Mouse (Mus musculus) pancreas, adult 10 weeks (tissue): Measurements from ENCODE around the gene Atp6v0b. TPM values are rescaled to one million over a fixed set of nuclear protein-coding genes. Genes with fewer than 3 reads are reported as not detected.

ENCODE experiments used
- polyA plus RNA-seq: library from polyadenylated mRNA; stranded (reverse); fragments of 350-450 nt; fragmentation: Illumina TruSeq; extraction: RNeasy Lipid Tissue Mini Kit (QIAGEN cat#74804); gene quantifications from one replicate; pipeline ENCODE4 v1.2.3, GENCODE M21; 2015; ENCODE audit warnings: low read depth, low replicate concordance; ENCODE audit not compliant: insufficient read depth

The Atp6v0b gene
- 230 TPM for polyA plus RNA-seq

DNA sequence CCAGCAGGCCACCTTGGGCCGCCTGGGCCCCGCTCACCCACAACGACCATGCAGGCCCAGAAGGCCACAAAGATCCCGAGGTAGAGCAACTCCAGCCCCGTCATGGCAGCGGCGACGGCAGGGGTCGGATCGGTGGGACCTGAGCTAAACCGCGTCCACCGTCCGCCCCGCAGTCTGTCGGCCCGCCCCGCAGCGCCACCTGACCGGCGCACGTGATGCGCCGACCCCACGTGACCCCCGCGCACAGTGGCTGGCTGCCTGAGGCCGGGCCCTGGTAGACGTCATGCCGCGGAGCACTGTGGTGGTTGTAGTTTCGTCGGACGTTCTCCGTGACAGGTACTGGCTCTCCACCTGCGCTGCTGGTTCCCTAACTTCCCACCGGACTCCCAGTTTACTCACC, at the start of gene Atp6v0b:
Atp6v0b (minus strand) TSS at position 201 of the 400 bp plus-strand sequence.

DNA sequence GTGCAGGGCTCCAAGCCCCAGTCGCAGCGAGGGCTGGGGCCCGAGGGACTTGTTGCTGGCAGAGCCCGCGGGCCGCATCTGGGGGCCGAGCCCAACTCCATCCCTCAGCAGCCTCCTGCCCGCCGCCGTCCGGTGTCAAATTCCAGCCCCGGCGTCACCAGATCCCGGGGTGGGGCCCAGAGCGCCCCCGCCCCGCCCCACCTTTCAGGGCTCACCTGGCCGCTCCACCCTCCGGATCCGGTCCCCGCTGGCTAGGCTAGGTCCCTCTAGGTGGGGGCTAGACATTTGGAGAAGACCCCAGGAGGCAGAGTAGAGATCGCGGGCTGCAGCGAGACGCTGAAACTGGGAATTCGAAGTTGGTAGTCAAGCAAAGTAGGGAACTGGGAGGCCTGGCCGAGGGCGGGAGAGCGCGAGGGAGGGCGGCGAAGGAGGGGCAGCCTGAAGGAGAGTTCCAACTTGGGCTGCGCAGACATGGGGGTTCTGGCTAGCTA, 42.3 kb upstream of the Atp6v0b start, which contains the start of gene Artn:
Artn (minus strand) TSS at position 373 of the 491 bp plus-strand sequence.

DNA sequence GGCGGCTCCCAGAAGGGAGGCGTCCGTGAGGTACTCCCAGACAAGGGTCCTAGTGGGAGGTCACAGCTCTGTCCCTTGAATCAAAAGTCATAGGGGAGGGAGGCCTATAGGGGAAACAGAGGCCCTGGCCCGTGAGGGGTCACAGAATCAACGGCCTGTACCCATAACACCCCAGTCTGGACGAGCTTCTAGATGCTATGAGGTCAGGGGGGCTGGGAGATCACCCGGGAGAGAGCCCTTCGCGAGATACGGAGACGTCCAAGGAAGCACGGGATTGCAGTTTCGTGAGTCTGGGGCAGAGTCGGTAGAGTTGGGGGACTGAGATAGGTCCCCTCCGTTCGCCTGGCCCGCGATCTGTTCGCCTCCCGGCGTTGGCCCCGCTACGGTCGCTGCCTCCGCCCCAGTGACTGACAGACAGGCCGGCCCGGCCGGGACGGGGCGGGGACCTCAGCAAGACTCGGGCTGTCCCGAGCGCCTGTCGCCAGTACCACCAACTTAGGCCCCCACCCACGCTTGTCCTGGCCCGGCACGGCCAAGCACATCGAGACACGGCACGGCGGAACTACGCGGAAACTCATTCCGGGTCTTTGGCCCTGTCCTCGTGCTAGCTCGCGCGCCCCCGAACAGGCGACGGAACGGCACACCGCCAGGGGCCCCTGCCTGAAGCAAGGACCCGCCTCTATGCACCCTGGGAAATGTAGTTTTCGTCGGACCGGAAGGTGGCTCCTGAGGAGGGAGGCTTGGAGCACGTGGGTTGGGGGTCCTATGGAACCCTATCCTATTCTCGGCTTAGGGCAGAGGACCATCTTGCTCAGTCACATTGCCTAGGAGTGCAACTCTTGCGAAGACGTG, 27.7 kb upstream of the Atp6v0b start, which contains the start of gene Ipo13:
Ipo13 (minus strand) TSS at position 409 of the 852 bp plus-strand sequence.

DNA sequence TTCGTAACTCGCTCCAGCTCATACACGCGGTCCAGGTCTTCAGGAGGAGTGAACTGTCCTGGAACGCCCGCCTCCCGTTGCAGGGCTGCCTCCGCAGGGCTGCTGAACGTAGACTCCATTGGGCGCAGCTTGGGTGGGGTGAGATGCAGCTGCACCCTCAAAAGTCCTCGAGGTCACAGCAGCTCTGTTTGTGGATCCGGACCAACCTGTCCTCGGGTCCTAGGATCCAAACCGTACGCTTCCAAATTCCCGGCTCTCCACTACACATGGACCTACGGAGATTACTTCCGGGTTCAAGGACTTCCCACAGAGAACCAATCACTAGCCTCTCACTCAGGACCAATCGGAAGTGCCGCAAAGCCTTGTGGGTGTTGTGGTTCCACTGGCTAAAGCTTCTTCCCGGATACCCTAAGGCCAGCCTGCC, 4.6 kb upstream of the Atp6v0b start, which contains the start of gene Dph2:
Dph2 (minus strand) TSS at position 295 of the 424 bp plus-strand sequence.

DNA sequence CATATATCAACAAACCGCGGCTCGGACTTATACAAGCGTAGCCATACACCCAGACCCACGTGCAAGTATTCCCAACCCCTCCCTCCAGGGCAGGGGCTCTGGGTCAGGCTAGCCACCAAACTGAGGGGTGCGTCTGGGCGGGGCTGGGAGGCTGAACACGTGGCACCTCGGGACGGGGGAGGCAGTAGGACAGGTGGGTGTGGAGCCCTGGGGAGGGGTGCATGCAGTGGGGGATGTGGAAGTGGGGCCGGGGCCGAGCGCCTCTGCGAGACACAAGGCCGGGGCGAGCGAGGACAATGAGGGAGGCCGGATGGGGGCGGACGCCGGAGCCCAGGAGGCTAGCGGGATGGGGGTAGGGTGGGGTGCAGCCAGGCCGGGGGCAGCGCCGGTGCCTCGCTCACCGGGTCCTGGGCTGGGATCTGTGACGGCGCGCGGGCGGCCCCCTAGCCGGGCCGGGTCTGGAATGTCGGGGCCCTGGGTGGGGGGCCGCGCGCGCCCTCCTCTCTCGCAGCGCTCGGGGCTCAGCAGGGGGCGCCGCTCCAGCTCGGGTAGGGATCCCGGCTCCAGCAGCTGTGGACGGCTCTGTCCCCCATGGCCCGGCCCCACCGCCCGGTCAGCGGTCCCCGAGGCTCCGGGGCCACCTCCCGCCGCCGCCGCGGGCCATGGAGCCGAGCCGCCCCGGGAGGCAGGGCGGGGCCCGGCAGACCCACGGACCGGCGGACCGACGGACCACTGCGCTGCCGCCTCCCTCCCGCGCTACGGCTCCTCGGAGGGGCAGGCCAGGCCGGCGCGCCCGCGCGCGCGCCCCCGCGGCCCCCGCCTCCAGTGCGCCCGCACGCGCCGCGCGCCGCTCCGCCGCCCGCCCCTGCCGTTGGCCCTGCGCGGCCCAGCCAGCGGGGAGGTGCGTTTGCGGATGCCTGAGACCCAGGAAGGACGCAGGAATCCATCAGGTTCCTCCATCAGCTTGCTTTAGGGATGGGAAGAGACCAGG, 4.1 kb downstream of the Atp6v0b start, which contains the start of gene B4galt2:
B4galt2 (minus strand) TSS at position 787 of the 991 bp plus-strand sequence.

DNA sequence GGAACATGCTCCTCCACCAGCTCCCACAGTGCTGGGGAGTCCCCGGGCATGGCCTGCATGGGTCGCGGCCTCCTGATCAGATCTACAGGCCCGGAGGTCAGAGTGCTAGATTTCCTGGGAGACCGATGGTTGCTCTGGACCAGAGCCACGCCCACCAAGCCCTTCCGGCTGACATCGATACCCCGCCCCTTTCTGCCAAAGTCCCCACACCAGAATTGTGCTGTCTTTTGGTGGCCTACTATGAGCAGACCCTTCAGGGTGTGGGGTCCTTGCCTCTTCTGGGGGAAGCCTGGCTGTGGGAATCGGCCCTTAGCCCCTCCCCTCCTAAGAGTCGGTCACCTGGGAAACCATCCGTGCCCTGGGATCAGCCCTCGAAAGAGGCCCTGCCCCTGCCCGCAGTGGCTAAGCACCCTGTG, 14.7 kb downstream of the Atp6v0b start, which contains the start of gene Ccdc24:
Ccdc24 (minus strand) TSS at position 87 of the 416 bp plus-strand sequence.

DNA sequence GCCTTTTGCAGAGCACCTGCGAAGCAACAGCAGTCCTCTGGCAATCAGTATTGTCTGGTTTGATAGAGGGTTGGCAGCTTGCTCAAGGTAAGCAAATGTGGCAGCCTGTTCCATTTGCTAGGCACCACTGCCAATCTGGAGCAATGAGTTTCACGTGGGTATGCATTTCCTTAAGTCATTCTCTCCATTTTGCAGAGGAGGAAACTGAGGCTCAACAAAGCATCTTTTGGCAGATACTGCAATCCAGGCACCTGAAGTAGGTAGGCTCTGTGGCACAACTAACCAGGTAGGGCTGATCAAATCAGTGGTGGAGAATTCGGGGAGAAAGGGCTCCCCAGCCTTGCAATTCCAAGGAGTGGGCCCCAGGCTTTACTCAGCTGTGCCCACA, 52.7 kb downstream of the Atp6v0b start, which contains the start of gene Slc6a9:
Slc6a9 (plus strand) TSS at position 50 of the 388 bp plus-strand sequence.

Other genes with a start within 250 kb of the Atp6v0b start
- 6.2 TPM for gene Dmap1, start 205.1 kb downstream of the Atp6v0b start, polyA plus RNA-seq
- gene Gm12845, start 162.9 kb downstream of the Atp6v0b start, polyA plus RNA-seq = not detected
- not detected for gene Klf17, start 121.7 kb downstream of the Atp6v0b start, polyA plus RNA-seq
- gene Slc6a9, start 52.8 kb downstream of the Atp6v0b start, polyA plus RNA-seq = 62.9 TPM
- gene Ccdc24, start 14.8 kb downstream of the Atp6v0b start, polyA plus RNA-seq = not detected
- gene B4galt2, start 3.8 kb downstream of the Atp6v0b start, polyA plus RNA-seq = 2.5 TPM
- gene Dph2, start 4.7 kb upstream of the Atp6v0b start, polyA plus RNA-seq = 1.8 TPM
- gene Ipo13, start 27.7 kb upstream of the Atp6v0b start, polyA plus RNA-seq = 31.5 TPM
- gene Artn, start 42.4 kb upstream of the Atp6v0b start, polyA plus RNA-seq = 0.37 TPM
- gene St3gal3, start 247.6 kb upstream of the Atp6v0b start, polyA plus RNA-seq = 3.9 TPM